25 mouse cellular contexts compared by ENCODE assay signal in genomic region chr16:13474956-13475355, GRCm38 (mm10).
"Had no signal": no experiment of that assay in that cellular context is flagged by ENCODE, and none has a peak within 500 bp of the region (broad histone marks: within the 10 kb centered on the region; RNA-seq: fewer than 3 reads in every experiment).

No protein-coding gene starts in this region.

- H3K27me3 ChIP-seq: heart, embryonic 12.5 days; hindbrain, embryonic 12.5 days; hindbrain, embryonic 15.5 days; kidney, embryonic 15.5 days; limb, embryonic 12.5 days; liver, embryonic 13.5 days; liver, embryonic 15.5 days had no signal

- H3K27ac ChIP-seq: heart, embryonic 10.5 days; hindbrain, embryonic 10.5 days; hindbrain, embryonic 12.5 days; hindbrain, embryonic 15.5 days; hindbrain, postnatal 0 days; kidney, embryonic 15.5 days; kidney, postnatal 0 days; limb, embryonic 12.5 days; liver, embryonic 13.5 days; liver, embryonic 15.5 days had no signal

- H3K36me3 ChIP-seq: heart, embryonic 10.5 days; heart, embryonic 12.5 days; hindbrain, embryonic 10.5 days; hindbrain, embryonic 12.5 days; hindbrain, embryonic 15.5 days; kidney, embryonic 15.5 days; limb, embryonic 12.5 days; liver, embryonic 13.5 days; liver, embryonic 15.5 days had no signal

- H3K9me3 ChIP-seq: heart, embryonic 10.5 days; heart, embryonic 12.5 days; hindbrain, embryonic 10.5 days; hindbrain, embryonic 12.5 days; hindbrain, embryonic 15.5 days; kidney, embryonic 15.5 days; limb, embryonic 12.5 days; liver, embryonic 13.5 days; liver, embryonic 15.5 days had no signal

- H3K4me1 ChIP-seq: heart, embryonic 10.5 days; heart, embryonic 12.5 days; hindbrain, embryonic 10.5 days; hindbrain, embryonic 12.5 days; hindbrain, embryonic 15.5 days; kidney, embryonic 15.5 days; limb, embryonic 12.5 days; liver, embryonic 13.5 days; liver, embryonic 15.5 days had no signal

- DNase-seq: gastrocnemius, postnatal 10 days; gastrocnemius, postnatal 25 days; heart, adult 18-20 months; heart, postnatal 10 days; heart, postnatal 4 days; kidney, adult 11 months; kidney, adult 2 months; kidney, adult 9 months; kidney, postnatal 14 days; kidney, postnatal 36 days; layer of hippocampus, adult 9-11 months; layer of hippocampus, postnatal 36 days; left cerebral cortex, postnatal 4 days; liver; liver, embryonic 13.5 days had no signal

- H3K4me3 ChIP-seq: heart, embryonic 10.5 days; heart, embryonic 12.5 days; hindbrain, embryonic 10.5 days; hindbrain, embryonic 12.5 days; hindbrain, embryonic 15.5 days; kidney, embryonic 15.5 days; limb, embryonic 12.5 days; liver, embryonic 13.5 days; liver, embryonic 15.5 days had no signal
